Comparison of ENCODE assay signal across 17 mouse cellular contexts in genomic region chr4:136998371-136998770, GRCm38 (mm10). TPM values are rescaled to one million over a fixed set of nuclear protein-coding genes. Genes with fewer than 3 reads are reported as not detected.
DNase-seq lines count a peak whose midpoint lies in the region; TF ChIP-seq lines count a peak whose summit lies in the region.
"Had no signal": no experiment of that assay in that cellular context is flagged by ENCODE, and none has a peak within 500 bp of the region (broad histone marks: within the 10 kb centered on the region; RNA-seq: fewer than 3 reads in every experiment).

No protein-coding gene starts in this region.

- intact Hi-C loops in left cerebral cortex, postnatal 4 days (cut with DNase I), result no loop called here

- no peak for DNase-seq in cerebellum, adult 2 months
- DNase-seq in cerebellum, adult 9-10 months, result no peak
- peak; percentile 30 to 38 for DNase-seq in cerebellum, postnatal 25 days
- no peak for DNase-seq in cerebellum, adult 8-10 months
- peak; percentile 30 for DNase-seq in left cerebral cortex, postnatal 4 days
- no peak for DNase-seq in left cerebral cortex, adult 11 months (ENCODE audit: low spot score)
- DNase-seq: adrenal gland, adult 2 months; adrenal gland, postnatal 10 days; adrenal gland, postnatal 25 days; embryo, embryonic 11 days had no signal

- 52% methylated on average over 7 of the region's 7 CpGs for WGBS in cerebellum, adult 2 months

- no peaks in the 10 kb centered on the region for H3K27me3 ChIP-seq in cerebellum, adult 2 months (ENCODE audit: control insufficient read depth, insufficient read depth, low read length)
- H3K27me3 ChIP-seq: embryonic facial prominence, embryonic 13.5 days; embryonic facial prominence, embryonic 15.5 days; forebrain, embryonic 12.5 days had no signal

- peak overlapping the region; percentile 31; the same call in 1 of the 2 replicates for H3K27ac ChIP-seq in cerebellum, adult 2 months (ENCODE audit: insufficient read depth, low read length)
- H3K27ac ChIP-seq: embryonic facial prominence, embryonic 13.5 days; embryonic facial prominence, embryonic 15.5 days; forebrain, embryonic 10.5 days; forebrain, embryonic 12.5 days had no signal

- peaks cover 43% of the 10 kb centered on the region for H3K4me1 ChIP-seq in cerebellum, adult 2 months (ENCODE audit: control insufficient read depth, insufficient read depth, low read length)
- H3K4me1 ChIP-seq: embryonic facial prominence, embryonic 15.5 days had no signal

- H3K4me3 ChIP-seq in cerebellum, adult 2 months (replicated peaks; ENCODE audit: insufficient read depth, low read depth, low read length), result no peak overlapping the region
- H3K4me3 ChIP-seq: embryonic facial prominence, embryonic 13.5 days; embryonic facial prominence, embryonic 15.5 days; erythroblast, embryonic 14.5 days; forebrain, embryonic 10.5 days; forebrain, embryonic 12.5 days had no signal

- no peak for TF ChIP-seq CTCF in cerebellum, adult 2 months (IDR thresholded peaks at IDR 0.05; ENCODE audit: borderline replicate concordance, insufficient read depth, low read depth, low read length)

- TF ChIP-seq POLR2A in cerebellum, adult 2 months (IDR thresholded peaks at IDR 0.05; ENCODE audit: borderline replicate concordance, insufficient read depth, low read length), result no peak

RNA-seq across cellular contexts. Expression of gene Epha8, which starts 41.8 kb away (rescaled TPM):
- polyA plus RNA-seq in cerebellum, adult 2 months (2012; rRNA removed), result 44.5 and 51.9 TPM in 2 replicates
- 10 to 100 TPM; 21.6 to 23.0 TPM for total RNA-seq in left cerebral cortex, postnatal 4 days (2021)
- total RNA-seq: common myeloid progenitor, adult 5-6 weeks; MEL had no signal

RNA-seq across cellular contexts. Expression of gene Zbtb40, which starts 50.2 kb away (rescaled TPM):
- 10.2 and 12.6 TPM in 2 replicates for polyA plus RNA-seq in cerebellum, adult 2 months (2012; rRNA removed)
- total RNA-seq in left cerebral cortex, postnatal 4 days (2021), result 10 to 100 TPM in 1 of 2 experiments, 1 to 10 TPM in 1; 8.8 to 12.7 TPM

Comparison
In these comparisons a context has a peak if more than half of its experiments do, and no peak if none do; other contexts are left out.
1. DNase-seq: peak in cerebellum, postnatal 25 days (2 of 2) and left cerebral cortex, postnatal 4 days (single experiment); none in cerebellum, adult 2 months (0 of 2), cerebellum, adult 9-10 months (single experiment), cerebellum, adult 8-10 months (single experiment) and left cerebral cortex, adult 11 months (single experiment).